Mouse (Mus musculus): ENCODE measurements around the gene Zfp704.

The Zfp704 gene

GRCm38 (mm10) chr3:9609581-9610341 is at the start of gene Zfp704:
TSS of gene Zfp704 (minus strand) at chr3:9610085.
- peak; percentile 56 for DNase-seq (ENCODE audit: low read depth)

- DNase-seq (ENCODE audit: low read depth) = peak; percentile 46
These were observed 23.4 kb upstream of the Zfp704 start for GRCm38 (mm10) chr3:9633036-9634005.

- no peak for DNase-seq (ENCODE audit: low read depth)
These were observed 20.1 kb upstream of the Zfp704 start for GRCm38 (mm10) chr3:9629951-9630350.

- DNase-seq (ENCODE audit: low read depth) = no peak
These were observed 18.2 kb upstream of the Zfp704 start for GRCm38 (mm10) chr3:9628041-9628440.

- no peak for DNase-seq (ENCODE audit: low read depth)
These were observed 16.3 kb upstream of the Zfp704 start for GRCm38 (mm10) chr3:9626149-9626548.

- no peak for DNase-seq (ENCODE audit: low read depth)
These were observed 10.7 kb upstream of the Zfp704 start for GRCm38 (mm10) chr3:9620611-9621010.

- no peak for DNase-seq (ENCODE audit: low read depth)
These were observed 9.8 kb upstream of the Zfp704 start for GRCm38 (mm10) chr3:9619562-9620275.

GRCm38 (mm10) chr3:9617101-9617500 is 7.2 kb upstream of the Zfp704 start:
- no peak for DNase-seq (ENCODE audit: low read depth)

- DNase-seq (ENCODE audit: low read depth) = no peak
These were observed 4.8 kb upstream of the Zfp704 start for GRCm38 (mm10) chr3:9614676-9615075.

GRCm38 (mm10) chr3:9614011-9614410 is 4.1 kb upstream of the Zfp704 start:
- DNase-seq (ENCODE audit: low read depth) = no peak

- DNase-seq (ENCODE audit: low read depth) = no peak
These were observed 1.3 kb upstream of the Zfp704 start for GRCm38 (mm10) chr3:9611226-9611625.

GRCm38 (mm10) chr3:9610426-9610825 is 541 bp upstream of the Zfp704 start:
- DNase-seq (ENCODE audit: low read depth) = no peak

- peak; percentile 32 for DNase-seq (ENCODE audit: low read depth)
These were observed 842 bp downstream of the Zfp704 start for GRCm38 (mm10) chr3:9608906-9609580.

GRCm38 (mm10) chr3:9608441-9608905 is 1.4 kb downstream of the Zfp704 start:
- peak; percentile 48 for DNase-seq (ENCODE audit: low read depth)

GRCm38 (mm10) chr3:9607686-9608085 is 2.2 kb downstream of the Zfp704 start:
- DNase-seq (ENCODE audit: low read depth) = no peak

- DNase-seq (ENCODE audit: low read depth) = no peak
These were observed 3.8 kb downstream of the Zfp704 start for GRCm38 (mm10) chr3:9605784-9606706.

GRCm38 (mm10) chr3:9604941-9605340 is 4.9 kb downstream of the Zfp704 start:
- DNase-seq (ENCODE audit: low read depth) = no peak

GRCm38 (mm10) chr3:9603866-9604265 is 6.0 kb downstream of the Zfp704 start:
- no peak for DNase-seq (ENCODE audit: low read depth)

GRCm38 (mm10) chr3:9600577-9600976 is 9.3 kb downstream of the Zfp704 start:
- no peak for DNase-seq (ENCODE audit: low read depth)

- DNase-seq (ENCODE audit: low read depth) = no peak
These were observed 10.0 kb downstream of the Zfp704 start for GRCm38 (mm10) chr3:9599738-9600410.

Data from naive thymus-derived CD4-positive, alpha-beta T cell, adult 2 months (primary cell).